Mouse (Mus musculus): ENCODE results near the gene Ltv1.

- no peak for TF ChIP-seq ZNF384 (IDR thresholded peaks at IDR 0.05; ENCODE audit: low read depth, low read length)
- no peak for TF ChIP-seq ZC3H11A (IDR thresholded peaks at IDR 0.05; ENCODE audit: borderline replicate concordance, low read depth, low read length)
- no peak for TF ChIP-seq CHD2 (IDR thresholded peaks at IDR 0.05; ENCODE audit: low read depth, low read length)
- no peak for TF ChIP-seq HCFC1 (IDR thresholded peaks at IDR 0.05; ENCODE audit: borderline replicate concordance, insufficient read depth, low read length)
- TF ChIP-seq MAFK (IDR thresholded peaks at IDR 0.05; ENCODE audit: insufficient read depth, low read depth, low read length): no peak
Observed at GRCm38 (mm10) chr10:13233143-13233622, 40.2 kb upstream of the Ltv1 start.
